Mouse (Mus musculus) E14TG2a.4 (cell line): ENCODE data around the gene Psmd14.

Source experiments
- CTCF ChIP-seq: conservative IDR thresholded peaks from 2 replicates; pipeline ENCODE4 v1.5.1; 2014; ENCODE audit warnings: low read length
- NANOG ChIP-seq: IDR thresholded peaks from 2 replicates; pipeline ENCODE4 v1.6.1; 2014; ENCODE audit warnings: borderline replicate concordance, low read length, mixed read lengths

DNA sequence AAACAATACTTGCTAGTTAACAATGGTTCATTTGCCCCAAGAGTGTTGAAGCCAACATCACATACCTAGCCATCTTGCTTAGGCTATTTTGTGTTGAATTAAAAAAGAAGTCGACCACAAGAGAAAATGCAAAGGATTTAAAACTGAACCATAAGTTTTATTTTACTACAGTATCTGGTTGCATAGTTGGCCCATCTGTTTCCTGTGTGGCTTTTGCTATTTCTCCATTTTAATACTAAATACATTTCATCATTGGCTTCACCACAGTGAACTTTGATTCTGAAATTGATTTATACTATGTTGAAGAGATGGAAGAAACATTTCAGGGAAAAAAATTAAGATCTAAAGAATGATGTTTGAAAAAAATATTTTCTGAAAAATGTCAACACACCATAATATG, 25.0 kb upstream of the Psmd14 start:
- TF ChIP-seq CTCF (no peak), NANOG (no peak)
